Mouse (Mus musculus) yolk sac, embryonic 10.5 days (tissue): ENCODE results near the gene Vamp2.
A peak's percentile ranks its signal among the peaks of the same experiment; 100 is the strongest.
"Not testable (repeated sequence)": the region's sequence is repeated elsewhere in the genome, so short reads cannot be mapped to it uniquely, and the experiment has no call there.

Source experiments
- DNase-seq: peaks from one replicate; pipeline ENCODE4 v3.0.0-alpha.2; 2017; ENCODE audit warnings: low spot score

The Vamp2 gene

DNA sequence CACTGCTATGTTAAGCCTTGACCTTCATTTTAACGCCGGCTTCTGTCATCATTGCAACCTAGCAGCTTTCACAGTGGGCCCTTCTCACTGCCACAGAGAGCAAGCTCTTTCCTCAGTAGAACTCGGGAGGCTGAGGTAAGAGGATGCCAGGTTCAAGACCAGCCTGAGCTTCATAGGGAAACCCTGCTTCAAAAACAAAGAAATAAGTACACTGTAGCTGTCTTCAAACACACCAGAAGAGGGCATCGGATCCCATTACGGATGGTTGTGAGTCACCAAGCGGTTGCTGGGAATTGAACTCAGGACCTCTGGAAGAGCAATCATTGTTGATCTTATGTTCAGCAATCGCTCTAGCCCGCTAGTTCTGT is 7.5 kb upstream of the Vamp2 start:
- DNase-seq: no peak

DNA sequence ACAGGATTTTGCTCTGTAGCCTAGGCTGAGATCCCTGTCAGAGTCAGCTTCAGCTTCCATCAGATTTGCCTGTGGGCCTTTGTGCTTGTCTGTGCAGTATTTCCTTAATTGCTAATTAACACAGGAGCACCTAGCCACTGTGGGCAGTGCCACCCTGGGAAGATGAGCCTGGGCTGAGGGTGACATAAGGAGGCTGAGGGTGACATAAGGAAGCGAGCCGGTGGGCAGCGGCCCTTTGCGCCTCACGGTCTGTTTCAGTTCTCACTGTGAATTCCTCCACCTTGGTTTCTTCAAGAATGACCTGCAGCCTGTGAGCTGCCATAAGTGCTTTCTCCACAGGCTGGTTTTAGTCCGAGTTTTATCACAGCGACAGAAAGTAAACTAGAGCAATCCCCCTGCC is 6.7 kb upstream of the Vamp2 start:
- DNase-seq: no peak

- DNase-seq: no peak
These were observed 2.7 kb upstream of the Vamp2 start for GRCm38 (mm10) chr11:69085608-69086007.

DNA sequence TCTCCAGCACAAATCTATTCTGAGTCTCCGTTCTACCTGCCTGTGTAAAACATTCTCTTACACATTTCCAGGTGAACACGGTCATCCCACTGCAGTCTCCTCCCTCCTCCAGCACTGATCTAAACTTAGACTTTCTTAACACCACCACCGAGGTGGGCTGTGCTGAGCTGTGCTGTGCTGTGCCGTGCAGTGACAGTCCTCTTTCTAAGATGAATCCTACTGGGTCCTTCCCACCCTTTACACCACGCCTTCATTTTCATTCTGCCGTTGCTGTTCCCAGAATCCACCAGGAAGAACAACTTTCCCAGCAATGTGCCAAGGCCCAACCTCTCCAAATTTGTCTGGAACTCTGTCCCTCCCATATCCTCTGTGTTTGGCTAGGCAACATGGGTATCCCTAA is 1.9 kb upstream of the Vamp2 start:
- no peak for DNase-seq

DNA sequence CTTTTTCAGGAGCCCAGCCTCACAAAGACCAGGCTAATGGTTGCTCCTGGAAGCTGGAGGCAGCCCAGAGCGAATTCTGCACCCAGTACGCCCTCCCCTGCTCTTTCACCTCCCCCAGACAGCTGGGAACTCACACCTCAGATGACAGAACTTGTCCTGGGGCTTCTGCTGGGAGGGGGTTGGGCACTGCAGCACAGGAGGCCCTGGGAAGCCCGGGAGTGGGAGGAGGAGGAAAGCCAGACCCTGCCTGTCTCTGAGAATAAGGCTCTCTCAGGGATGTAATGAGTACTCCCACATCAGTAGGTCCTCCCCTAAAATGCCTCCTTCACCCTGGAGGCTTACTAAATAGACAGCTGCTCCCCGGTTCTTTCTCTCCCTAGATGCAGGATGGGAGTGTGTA is 1.2 kb upstream of the Vamp2 start:
- DNase-seq: no peak

DNA sequence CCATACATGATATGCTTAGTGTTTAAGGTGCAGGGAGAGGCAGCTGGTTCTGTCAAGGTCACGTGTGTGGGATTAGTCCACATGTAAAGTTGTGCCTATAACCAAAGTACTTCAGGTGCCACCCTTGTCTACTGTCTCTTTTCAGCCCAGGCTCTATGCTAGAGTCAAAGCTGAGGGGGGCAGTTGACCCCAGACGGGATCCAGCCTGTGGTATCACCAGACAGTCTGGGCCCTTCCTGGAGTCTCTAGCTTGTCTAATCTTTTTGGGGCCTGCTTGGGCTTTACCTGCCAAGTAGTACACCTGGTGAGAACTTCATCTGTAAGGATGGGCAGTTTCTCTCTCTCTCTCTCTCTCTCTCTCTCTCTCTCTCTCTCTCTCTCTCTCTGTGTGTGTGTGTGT is 693 bp upstream of the Vamp2 start:
- no peak for DNase-seq

DNA sequence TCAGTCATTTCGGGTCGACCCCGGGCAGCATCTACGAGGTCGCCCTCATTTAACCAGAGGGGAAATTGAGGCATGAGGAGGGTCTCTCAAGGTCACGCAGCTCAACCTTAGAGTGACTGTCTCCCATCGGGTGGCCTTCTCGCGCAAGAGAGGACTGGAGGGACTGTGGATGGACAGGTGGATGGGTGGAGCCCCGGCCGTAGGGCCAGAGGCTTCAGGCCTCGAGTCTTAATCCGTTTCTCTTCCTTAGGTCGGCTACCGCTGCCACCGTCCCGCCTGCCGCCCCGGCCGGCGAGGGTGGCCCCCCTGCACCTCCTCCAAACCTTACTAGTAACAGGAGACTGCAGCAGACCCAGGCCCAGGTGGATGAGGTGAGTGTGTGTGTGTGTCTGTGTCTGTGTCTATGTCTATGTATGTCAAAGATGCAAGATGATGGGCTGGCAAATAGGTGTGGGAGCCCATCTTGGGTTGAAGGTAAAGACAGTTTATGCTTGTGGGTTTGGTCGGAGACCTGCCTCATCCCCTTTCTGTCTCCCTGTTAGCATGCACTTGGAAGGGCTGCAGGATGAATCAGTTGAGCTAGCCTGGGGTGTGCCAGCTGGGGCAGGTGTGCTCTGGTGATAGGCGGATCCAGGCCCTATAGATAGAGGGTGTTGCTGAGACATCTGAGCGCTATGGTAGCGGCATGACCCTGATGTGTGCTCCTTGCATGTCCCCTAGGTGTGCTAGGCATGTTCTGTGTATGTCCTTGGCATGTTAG is 746 bp downstream of the Vamp2 start:
- DNase-seq: peak; percentile 45

GRCm38 (mm10) chr11:69089616-69090290 is 1.5 kb downstream of the Vamp2 start:
- no peak for DNase-seq

GRCm38 (mm10) chr11:69090367-69090766 is 2.1 kb downstream of the Vamp2 start:
- no peak for DNase-seq

DNA sequence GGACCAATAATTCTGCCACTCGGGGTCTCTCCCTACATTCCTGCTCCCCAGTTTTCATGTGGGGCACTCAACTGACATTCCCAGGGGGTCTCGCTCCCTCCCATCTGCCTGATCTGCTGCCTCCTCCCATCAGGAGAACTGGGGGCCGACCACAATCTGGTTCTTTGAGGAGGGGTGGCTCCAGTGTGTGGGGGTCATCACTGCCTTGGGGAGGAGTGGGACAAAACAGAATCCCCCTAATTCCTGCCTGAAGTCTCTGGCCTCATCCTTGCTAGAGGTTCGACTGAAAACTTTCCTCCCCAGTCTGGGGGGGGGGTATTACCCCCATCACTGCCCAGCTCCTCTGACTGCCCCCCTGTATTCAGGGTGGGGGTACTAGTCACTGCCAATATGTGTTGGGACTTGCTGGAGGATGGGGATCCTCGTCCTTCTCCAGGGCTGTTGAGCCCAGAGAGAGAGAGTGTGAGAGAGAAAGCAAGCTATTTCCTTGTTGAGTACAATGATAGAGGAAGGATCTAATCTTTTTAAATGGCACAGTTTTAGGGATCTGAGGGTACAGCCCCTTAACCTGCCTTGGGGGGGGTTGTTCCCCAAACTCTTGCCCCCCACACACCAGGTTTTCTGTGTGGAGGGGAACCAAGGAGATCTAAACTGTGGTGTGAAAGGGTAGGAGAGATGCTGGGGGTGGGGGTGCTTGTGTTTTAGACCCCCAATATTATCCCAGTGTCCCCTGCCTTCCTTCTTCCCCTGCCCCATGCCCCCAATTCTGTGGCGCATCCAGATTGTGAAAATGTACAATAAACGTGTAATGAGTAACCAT is 3.5 kb downstream of the Vamp2 start:
- no peak for DNase-seq

DNA sequence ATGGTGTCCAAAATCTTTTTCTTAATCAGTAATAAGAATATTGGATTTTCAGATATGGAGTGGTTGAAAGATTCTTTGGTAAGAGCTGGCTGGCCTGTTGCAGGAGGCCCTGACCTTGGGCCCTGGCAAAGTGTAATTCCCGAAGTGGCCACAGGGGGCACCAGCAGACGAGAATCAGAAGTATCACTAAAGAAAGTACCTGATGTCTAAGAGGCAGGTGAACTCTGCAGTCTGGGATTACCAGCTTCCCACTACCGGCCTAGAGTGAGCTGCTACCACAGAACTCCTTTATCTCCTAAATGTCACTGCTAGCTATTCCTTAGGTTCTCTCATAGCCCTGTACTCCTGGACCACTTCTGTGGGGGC is 4.1 kb downstream of the Vamp2 start:
- peak; percentile 79 for DNase-seq

GRCm38 (mm10) chr11:69092871-69093270 is 4.6 kb downstream of the Vamp2 start:
- no peak for DNase-seq

- DNase-seq: not testable (repeated sequence)
These were observed 5.6 kb downstream of the Vamp2 start for GRCm38 (mm10) chr11:69093856-69094255.

- DNase-seq: peak; percentile 100
These were observed 6.6 kb downstream of the Vamp2 start, which contains the start of gene Per1 for GRCm38 (mm10) chr11:69094697-69095429. Gene Per1, plus strand, starts transcription at chr11:69095217.

- peak; percentile 45 for DNase-seq
These were observed 7.4 kb downstream of the Vamp2 start for GRCm38 (mm10) chr11:69095511-69096231.

DNA sequence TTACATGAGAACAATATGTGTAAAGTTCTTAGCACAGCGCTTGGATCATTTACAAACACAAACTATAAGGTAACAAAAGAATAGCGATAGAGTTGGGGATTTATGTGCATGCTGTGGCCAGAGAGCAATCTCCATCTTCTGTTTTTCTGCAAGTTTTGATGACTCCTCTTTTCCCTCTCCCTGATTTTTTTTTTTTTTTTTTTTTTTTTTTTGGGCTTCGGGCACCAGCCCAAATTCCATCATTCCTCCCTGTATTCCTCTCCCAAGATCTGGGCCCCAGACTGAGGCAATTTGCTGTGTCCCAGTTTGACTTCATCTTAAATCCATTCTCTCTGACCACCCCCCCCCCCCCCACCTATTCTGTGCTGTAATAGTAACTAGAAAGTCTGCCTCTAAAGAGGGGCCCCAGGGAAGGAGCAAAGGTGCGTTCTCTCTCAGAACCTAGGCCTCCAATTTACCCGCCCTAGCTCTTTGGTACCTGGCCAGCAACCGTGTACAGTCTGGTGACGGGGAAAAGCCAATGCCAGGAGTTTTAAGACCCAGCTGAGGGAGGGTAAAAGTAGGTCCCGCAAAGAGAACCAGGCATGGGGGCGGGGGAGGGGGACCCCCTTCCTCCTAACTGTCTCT is 8.2 kb downstream of the Vamp2 start:
- DNase-seq: no peak

DNA sequence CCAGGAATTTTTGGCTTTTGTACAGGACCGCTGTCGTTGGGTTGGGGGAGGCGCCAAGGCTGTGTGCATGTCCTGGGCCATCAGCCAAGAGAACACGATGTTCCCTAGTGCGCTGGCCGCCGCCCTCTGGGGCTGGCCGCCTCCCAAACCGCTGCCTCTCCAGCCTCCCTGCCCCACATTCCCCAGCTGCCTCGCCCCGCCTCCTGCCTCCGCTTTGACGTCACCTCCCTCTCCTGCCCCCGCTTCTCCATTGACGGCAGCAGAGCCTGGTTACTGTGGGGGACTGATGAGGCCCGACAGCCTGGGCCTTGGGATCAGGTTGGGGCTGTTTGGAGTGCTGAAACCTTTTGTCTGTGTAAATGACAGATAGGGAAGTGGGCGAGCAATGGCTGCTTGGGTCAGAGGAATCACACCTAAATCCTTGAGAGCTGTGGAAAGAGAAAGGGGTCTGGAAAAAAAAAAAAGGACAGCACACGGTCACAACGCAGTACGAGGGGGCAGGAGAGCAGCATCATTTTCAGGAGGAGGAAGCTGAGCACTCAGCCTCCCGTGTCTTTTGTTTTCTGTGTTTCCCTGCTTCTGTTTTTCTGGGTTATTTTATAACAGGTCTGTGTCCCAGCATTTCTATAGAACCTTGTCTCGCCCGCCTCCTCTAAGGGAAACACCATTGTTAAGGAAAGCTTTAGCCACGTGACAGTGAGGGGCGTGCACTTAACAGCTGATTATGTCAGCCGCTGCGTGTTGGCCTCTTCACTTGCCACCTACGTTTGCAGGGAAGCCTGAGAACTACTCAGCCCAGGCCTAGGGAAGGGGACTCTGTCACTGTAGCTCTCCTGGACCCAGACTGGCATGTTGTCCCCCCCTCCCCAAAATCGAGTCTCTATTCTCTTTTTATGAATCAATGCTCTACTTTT is 9.0 kb downstream of the Vamp2 start:
- peak; percentile 91 for DNase-seq

DNA sequence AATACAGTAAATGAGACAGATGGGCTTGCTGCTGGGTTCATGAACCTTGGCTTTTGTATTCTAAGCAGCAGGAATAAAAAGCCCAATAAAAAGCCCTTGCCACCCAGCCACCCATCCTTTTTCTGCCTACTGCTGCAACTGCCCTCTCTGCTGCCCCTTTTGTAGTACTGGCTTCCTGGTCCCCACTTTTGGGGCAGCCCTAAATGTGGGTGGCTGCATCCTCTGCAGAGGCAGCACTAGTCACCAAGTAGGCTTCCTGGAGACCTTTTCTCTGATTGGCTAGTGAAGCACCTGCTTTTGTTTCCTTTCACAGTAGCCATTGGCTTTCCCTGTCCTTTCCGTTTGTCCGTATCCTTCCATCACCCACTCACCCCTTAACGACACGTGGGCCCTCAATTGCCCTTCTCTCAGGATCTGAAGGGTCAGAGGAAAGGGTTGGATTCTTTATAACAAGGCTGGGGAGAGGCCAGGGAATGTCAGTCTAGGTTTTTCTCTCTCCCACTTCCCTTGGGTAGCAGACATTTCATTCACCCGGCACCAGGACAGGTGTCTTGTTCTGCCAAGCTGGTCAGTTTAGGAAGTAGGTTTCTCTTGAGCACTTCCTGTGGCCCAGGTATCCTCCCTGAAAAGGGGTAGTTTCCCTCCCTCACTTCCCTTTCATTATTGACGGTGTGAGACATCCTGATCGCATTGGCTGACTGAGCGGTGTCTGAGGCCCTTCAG is 9.9 kb downstream of the Vamp2 start:
- no peak for DNase-seq

DNA sequence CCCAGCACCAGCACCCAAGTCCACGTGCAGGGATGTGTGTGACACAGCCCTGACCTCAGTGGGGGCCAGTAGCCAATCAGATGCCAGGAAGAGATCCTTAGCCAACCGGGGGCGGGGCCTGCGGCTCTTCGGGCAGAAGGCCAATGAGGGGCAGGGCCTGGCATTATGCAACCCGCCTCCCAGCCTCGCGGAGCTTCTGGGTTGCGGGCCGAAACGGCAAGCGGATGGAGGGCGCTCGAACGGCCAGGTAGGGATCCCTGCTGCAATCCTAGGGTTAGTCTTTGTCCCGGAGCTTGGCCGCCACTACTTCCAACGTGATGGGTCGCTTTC is 10.4 kb downstream of the Vamp2 start:
- DNase-seq: peak; percentile 94
